Comparison of ENCODE assay signal across 8 mouse cellular contexts in the genomic region with DNA sequence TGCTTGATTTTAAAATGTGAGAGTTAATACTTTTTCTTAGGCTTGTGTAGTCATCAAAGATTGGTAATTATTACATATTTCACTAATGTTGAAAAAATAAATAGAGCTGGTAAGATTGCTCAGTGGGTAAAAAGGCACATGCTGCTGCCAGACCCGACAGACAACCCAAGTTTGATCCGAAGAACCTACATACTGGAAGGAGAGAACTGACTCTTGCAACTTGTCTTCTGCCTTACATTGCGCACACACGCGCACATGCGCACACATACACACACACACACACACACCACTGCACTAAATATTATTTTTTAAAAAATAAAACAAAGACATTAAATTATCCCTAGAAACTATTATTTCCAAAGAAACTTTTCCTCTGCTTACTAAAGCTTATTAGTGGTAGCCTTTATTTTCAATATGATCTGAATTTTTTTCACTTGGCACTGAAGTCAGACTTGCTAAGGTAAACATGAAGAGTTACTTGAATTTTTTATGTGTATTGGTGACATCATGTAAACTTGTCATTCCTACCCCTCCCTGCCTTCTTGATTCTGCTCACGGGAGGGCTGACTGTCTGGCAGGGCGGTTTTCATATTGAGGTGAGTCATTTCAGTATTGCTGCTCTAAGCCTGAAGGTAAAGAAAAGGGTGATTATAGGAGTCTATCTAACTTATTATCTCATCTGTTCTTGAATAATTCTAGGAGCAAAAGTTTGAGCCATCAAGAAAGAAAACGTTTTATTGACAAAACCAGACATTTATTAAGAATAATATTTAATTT. TPM values are rescaled to one million over a fixed set of nuclear protein-coding genes. Genes with fewer than 3 reads are reported as not detected.
DNase-seq lines count a peak whose midpoint lies in the region; ATAC-seq and TF ChIP-seq lines count a peak whose summit lies in the region.

No protein-coding gene starts in this region.

- no peak for DNase-seq in left cerebral cortex, adult 2 months (ENCODE audit: extremely low spot score in 1 of 2, low spot score in 2 of 2)
- DNase-seq in left cerebral cortex, adult 8-10 months (ENCODE audit: low spot score in 2 of 2), result no peak
- peak; percentile 26 for DNase-seq in c-Kit-positive CD71-positive TER-119-positive erythroid progenitor cells, embryonic 14.5 days (ENCODE audit: low spot score)
- DNase-seq in frontal cortex, postnatal 25 days (ENCODE audit: low spot score in 2 of 2), result no peak
- DNase-seq in adrenal gland, postnatal 25 days, result no peak
- DNase-seq in spleen, adult 18-20 months, result no peak

- 64% methylated on average over 9 of the region's 9 CpGs for WGBS in intestine, embryonic 16.5 days
- WGBS in neural tube, embryonic 15.5 days, result 78% methylated on average over 9 of the region's 9 CpGs

- no peak for TF ChIP-seq CTCF in left cerebral cortex, adult 2 months (IDR thresholded peaks at IDR 0.05)

- intact Hi-C loops in left cerebral cortex, adult 2 months (cut with DNase I), result loop anchor here (2.0 kb wide), 1 partner anchor 31 kb away; no protein-coding TSS in a partner anchor

- H3K9me3 ChIP-seq in intestine, embryonic 16.5 days (ENCODE audit: control insufficient read depth, low read length), result no peaks in the 10 kb centered on the region
- H3K9me3 ChIP-seq in neural tube, embryonic 15.5 days (replicated peaks), result no peaks in the 10 kb centered on the region

- peak overlapping the region; percentile 44 for H3K4me2 ChIP-seq in intestine, embryonic 16.5 days (ENCODE audit: low read depth, low read length)
- peak overlapping the region; percentile 68 for H3K4me2 ChIP-seq in neural tube, embryonic 15.5 days

- H3K27me3 ChIP-seq in intestine, embryonic 16.5 days (replicated peaks; ENCODE audit: control insufficient read depth, insufficient read depth, low read length), result no peaks in the 10 kb centered on the region
- no peaks in the 10 kb centered on the region for H3K27me3 ChIP-seq in neural tube, embryonic 15.5 days (replicated peaks)

- no peak for ATAC-seq in intestine, embryonic 16.5 days
- ATAC-seq in neural tube, embryonic 15.5 days (ENCODE audit: low FRiP score), result no peak

- peak overlapping the region; percentile 100 for H3K4me3 ChIP-seq in left cerebral cortex, adult 2 months
- H3K4me3 ChIP-seq in intestine, embryonic 16.5 days (ENCODE audit: low read length), result peak overlapping the region; percentile 27; the same call in 1 of the 2 replicates
- peak overlapping the region; percentile 21; the same call in 1 of the 2 replicates for H3K4me3 ChIP-seq in neural tube, embryonic 15.5 days (replicated peaks)

- no peaks in the 10 kb centered on the region for H3K36me3 ChIP-seq in intestine, embryonic 16.5 days (ENCODE audit: control insufficient read depth, insufficient read depth, low read length)
- no peaks in the 10 kb centered on the region for H3K36me3 ChIP-seq in neural tube, embryonic 15.5 days

- H3K4me1 ChIP-seq in intestine, embryonic 16.5 days (ENCODE audit: control insufficient read depth, insufficient read depth, low read length), result peaks cover 14% of the 10 kb centered on the region
- peaks cover 5% of the 10 kb centered on the region for H3K4me1 ChIP-seq in neural tube, embryonic 15.5 days

- no peak overlapping the region for H3K27ac ChIP-seq in left cerebral cortex, adult 2 months
- no peak overlapping the region for H3K27ac ChIP-seq in intestine, embryonic 16.5 days (ENCODE audit: low read length)
- H3K27ac ChIP-seq in neural tube, embryonic 15.5 days (replicated peaks), result no peak overlapping the region

- H3K9ac ChIP-seq in intestine, embryonic 16.5 days (ENCODE audit: low read depth, low read length), result no peak overlapping the region
- H3K9ac ChIP-seq in neural tube, embryonic 15.5 days (replicated peaks), result no peak overlapping the region; the same call in 1 of the 2 replicates

RNA-seq across cellular contexts. Expression of gene Lrch3, which starts 1.6 kb away (rescaled TPM):
- 10 to 100 TPM; 37.7 to 39.3 TPM for total RNA-seq in left cerebral cortex, adult 2 months (2021)
- total RNA-seq in left cerebral cortex, adult 8-10 months (2022), result 10 to 100 TPM; 34.4 to 51.8 (median 42.0) TPM
- 10.0 and 11.5 TPM in 2 replicates for polyA plus RNA-seq in intestine, embryonic 16.5 days (2015; fragmentation: Nextera tagmentation; extraction: Ambion mirVana)
- 31.8 and 36.2 TPM in 2 replicates for polyA plus RNA-seq in neural tube, embryonic 15.5 days (2015; fragmentation: Nextera tagmentation; extraction: Ambion mirVana)
- total RNA-seq in adrenal gland, postnatal 25 days (2021), result 40.7 and 42.7 TPM in 2 replicates

RNA-seq across cellular contexts. Expression of gene Rubcn, which starts 37.9 kb away (rescaled TPM):
- 10 to 100 TPM; 69.8 to 73.7 TPM for total RNA-seq in left cerebral cortex, adult 2 months (2021)
- 10 to 100 TPM; 63.9 to 74.1 (median 69.3) TPM for total RNA-seq in left cerebral cortex, adult 8-10 months (2022)
- 15.3 and 16.0 TPM in 2 replicates for polyA plus RNA-seq in intestine, embryonic 16.5 days (2015; fragmentation: Nextera tagmentation; extraction: Ambion mirVana)
- 31.2 and 31.9 TPM in 2 replicates for polyA plus RNA-seq in neural tube, embryonic 15.5 days (2015; fragmentation: Nextera tagmentation; extraction: Ambion mirVana)
- 32.6 and 36.4 TPM in 2 replicates for total RNA-seq in adrenal gland, postnatal 25 days (2021)

RNA-seq across cellular contexts. Expression of gene Fyttd1, which starts 38.2 kb away (rescaled TPM):
- total RNA-seq in left cerebral cortex, adult 2 months (2021), result 100 to 1,000 TPM; 112 to 119 TPM
- 100 to 1,000 TPM in 2 of 4 experiments, 10 to 100 TPM in 2; 94.8 to 117 (median 99.8) TPM for total RNA-seq in left cerebral cortex, adult 8-10 months (2022)
- polyA plus RNA-seq in intestine, embryonic 16.5 days (2015; fragmentation: Nextera tagmentation; extraction: Ambion mirVana), result 61.9 and 72.3 TPM in 2 replicates
- polyA plus RNA-seq in neural tube, embryonic 15.5 days (2015; fragmentation: Nextera tagmentation; extraction: Ambion mirVana), result 102 and 111 TPM in 2 replicates
- total RNA-seq in adrenal gland, postnatal 25 days (2021), result 101 and 103 TPM in 2 replicates

Comparison
In these comparisons a context has a peak if more than half of its experiments do, and no peak if none do; other contexts are left out.
1. H3K4me3 ChIP-seq: peak in every context shown above with its lines; median percentile 100 in left cerebral cortex, adult 2 months; 27 in intestine, embryonic 16.5 days; 21 in neural tube, embryonic 15.5 days.